Mouse (Mus musculus): ENCODE results near the gene Dpysl4.

Gene Dpysl4

DNA sequence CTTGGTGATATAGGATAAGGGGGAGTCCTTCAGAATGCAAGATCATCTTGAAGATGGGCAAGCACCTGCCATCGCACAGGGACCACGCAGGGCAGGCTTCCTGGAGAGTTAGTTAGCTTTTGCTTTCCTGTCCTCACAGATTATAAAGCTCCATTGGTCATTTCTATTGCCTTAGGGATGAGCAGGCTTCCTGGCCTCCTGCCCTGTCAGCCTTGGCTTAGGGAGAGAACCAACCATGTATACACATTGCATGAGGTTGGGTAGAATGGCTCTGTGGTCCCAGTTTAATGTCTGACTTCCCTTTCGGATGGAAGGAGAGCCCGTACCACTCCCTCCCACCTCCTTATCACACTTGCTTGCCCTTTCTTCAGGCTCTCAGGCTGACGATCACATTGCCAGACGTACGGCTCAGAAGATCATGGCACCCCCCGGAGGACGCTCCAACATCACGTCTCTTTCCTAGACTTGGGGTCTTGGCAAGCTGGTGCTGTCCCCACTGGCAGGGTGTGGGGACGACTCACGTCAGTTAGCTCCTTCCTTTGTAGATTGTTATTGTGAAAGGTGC, 14.8 kb downstream of the Dpysl4 start:
- peak; percentile 54 to 68 for DNase-seq

DNA sequence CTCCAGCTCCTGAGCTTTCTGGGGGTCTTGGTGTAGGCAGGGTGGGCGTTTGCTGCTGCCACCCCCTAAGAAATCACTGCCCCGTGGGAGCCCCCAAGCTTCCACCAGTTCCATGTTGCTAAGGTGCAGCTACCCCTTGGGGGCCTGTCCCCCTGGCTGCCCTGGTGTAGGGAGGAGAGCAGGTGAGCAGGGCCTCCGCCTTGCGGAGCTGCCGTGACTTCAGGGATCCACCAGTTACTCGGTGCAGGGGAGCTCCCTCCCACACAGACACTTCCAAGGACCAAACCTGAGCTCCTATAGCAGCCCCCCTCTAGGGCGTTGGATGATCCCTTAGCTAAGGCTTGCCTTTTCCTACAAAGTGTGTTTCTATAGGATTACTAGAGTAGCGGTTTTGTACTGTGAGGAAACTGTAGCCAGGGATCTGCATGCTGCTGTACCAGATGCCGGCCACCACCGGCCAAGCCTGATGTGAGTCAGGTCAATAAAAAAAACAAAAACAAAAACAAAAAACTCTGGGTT, 15.5 kb downstream of the Dpysl4 start:
- DNase-seq, result peak; percentile 37 to 48

DNA sequence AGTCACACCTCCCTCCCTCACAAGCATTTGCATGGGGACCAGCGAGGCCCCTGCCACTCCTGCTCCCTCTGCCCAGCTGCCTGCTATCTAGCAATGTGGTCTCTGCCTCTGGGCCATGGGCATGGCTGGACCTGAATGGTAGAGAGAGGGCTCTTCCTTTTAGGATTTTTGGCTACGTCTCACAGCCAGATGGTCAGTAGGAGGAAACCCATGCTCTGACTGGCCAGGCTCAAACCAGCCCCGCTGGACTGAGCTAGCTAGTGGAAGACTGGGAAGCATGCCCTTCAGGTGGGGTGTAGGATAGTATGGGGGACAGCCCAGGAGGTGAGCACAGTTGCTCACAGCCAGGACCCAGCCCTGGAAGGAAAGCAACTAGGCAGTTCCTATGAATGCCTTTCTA, 16.0 kb downstream of the Dpysl4 start:
- DNase-seq, result peak; percentile 83 to 88

DNA sequence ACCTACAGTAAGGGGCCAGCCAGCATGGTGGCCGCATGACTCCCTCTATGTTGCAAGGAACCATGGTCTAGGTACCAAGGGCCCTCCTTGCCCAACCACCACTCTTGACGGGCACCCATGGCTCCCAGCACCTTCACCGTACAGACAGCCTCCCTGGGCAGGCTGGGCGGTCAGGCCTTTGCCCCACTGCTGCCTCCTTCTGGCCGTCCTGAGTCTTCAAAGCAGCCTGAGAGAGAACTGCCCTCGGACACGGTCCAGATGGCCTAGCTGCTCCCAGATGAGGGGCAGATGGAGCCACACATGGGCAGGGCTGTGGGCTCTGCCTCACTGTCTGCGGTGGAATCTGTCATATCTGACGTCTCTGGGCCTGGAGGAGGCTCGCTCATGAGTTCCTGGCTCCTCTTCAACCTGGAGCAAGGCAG, 18.2 kb downstream of the Dpysl4 start:
- DNase-seq, result peak; percentile 67 to 74

DNA sequence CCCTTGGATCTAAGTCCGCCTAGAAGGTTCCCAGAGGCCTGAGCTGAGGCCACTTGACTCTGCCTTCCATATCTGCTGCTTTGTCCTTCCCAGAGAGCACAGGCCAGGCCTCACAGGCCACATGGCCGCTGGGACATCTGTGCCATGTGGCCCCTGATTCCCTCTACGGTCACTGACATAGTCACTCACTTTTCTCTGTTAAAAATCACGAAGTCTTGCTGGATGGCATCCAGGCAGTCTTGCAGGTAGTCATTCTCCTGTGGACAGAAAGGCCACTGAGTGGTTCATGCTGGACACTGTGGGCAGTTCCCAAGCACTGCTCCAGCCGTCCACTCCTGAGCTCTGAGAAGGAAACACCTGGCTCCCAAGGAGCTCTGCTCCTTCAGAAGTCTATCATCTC, 19.3 kb downstream of the Dpysl4 start:
- peak; percentile 45 to 51 for DNase-seq

DNA sequence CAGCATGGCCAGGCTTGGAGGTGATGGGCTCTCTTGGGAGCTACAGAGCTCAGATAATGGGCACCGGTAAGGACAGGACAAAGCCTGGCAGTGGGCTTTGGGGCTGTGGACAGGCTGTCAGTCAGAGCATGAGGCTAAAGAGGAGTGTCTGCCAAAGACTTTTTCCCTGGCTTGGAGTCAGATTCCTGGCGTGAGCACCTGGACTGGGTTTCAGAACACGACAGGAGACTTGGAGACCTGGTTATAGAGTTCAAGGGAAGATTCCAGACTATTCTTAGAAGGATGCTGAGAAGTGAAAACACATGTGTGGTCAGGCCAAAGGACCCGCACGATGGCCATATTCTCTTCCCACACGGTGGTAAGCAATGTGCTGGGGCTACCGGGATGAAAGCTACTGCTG, 19.9 kb downstream of the Dpysl4 start:
- DNase-seq, result peak; percentile 92 to 93

DNA sequence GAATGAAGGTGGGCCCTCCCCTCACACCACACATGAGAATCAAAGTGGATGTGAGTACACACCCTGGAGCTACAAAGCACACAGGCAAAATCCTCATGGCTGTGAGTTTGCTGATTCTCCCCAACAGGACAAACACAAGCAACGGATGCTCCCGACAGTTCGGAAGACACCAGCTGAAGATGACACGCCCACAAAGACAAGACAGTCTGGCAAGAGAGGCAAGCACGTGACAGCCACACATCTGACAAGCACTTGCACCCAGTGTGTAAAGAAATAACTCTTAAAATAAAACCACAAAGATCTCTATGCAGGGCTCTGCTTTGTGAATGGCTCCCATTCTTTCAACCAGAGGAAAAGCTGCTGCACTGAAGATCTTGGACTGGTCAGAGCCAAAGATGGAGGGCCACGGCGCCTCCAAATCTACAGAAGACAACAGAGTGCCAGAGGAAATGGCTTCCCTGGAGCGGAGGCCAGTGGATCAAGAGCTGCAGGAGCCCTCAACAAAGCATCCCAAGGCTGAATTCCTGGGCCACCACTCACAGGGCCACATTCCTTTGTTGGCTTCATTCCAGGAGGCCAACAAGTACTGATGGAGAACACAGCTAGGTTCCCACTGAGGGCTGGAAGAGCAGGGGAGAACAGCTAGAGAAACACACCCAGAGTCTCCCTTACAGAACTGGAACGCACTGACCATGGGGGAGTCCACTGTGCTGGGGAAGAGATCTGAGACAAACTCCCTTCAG, 22.3 kb downstream of the Dpysl4 start:
- DNase-seq, result peak in 1 of 2 experiments; percentile 18

DNA sequence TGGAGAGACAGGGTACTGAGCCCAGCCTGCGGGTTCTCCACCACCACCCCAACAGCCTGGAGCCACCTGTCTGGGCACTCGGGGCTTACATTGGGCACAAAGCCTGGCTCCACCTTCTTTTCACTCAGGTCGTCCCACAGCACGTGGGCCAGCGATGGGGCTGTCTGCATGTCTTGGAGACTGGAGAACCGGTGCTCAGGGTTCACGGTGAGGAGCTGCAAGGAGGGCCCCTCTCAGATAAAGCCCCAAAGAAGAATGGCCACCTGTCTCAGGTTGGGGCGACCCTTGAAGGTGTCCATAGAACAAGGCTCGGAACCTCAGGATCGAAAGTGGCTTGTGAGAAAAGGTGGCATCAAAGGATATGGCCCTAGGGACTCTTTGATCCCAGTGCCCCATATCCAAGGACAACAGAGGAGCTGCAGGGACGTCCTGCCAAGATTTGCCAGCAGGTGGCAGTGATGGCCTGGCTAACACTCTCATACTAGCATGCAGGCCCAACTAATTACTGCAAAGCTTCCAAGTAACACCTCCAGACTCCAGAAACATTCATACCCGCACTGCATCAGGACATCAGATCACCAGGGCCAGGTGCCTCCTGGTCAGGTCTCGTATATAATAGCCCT, 33.5 kb downstream of the Dpysl4 start:
- peak; percentile 95 to 96 for DNase-seq

DNA sequence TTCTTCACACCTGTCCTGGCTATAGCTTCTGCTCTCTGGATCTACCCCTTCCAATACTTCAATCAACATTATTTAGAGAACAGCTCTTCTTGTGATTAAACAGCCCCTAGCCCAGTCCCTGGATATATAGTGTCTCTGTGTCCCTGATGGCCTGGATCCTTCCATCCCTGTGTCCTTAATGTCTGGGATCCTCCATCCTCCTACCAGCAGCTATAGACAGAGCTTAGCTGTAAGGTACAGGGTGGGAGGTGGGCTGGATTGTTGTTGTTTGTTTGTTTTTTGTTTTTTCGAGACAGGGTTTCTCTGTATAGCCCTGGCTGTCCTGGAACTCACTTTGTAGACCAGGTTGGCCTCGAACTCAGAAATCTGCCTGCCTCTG, 34.0 kb downstream of the Dpysl4 start:
- no peak for DNase-seq

DNA sequence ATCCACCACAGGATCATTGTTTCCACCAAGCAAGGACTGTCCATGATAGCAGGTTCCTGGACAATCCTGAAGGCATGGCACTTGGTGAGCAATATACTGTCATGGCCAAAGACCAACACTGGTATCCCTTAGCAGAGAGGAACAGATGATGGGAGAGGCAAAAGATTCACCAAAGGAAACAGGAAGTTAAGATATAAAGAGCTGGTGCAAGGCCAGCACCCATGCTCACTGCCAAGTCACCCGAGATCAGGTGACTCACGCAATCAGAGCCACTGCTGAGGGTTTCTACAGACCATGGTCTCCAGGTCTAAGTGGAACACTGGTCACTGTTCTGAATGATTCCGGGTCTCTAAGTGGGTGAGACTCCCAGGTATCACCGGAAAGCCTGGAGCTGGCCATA, 40.1 kb downstream of the Dpysl4 start:
- DNase-seq, result no peak

DNA sequence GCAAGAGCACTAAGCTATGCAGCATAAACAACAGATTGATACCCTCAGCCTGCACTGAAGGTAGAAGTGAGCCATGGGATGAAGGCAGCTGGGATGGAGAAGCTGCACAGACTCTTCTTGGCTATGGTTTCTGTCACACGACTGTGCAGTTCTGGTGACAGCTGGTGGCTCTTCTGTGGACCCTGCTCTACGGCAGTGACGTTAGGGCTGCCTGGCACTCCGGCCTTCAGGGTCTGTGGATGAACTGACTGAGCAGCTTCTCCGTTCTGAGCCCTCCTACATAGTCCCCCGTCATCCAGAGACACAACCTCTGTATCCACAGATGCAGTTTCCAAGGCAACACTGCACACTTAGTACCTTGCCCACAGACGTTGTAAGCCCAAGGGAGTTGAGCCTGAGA, 40.7 kb downstream of the Dpysl4 start:
- no peak for DNase-seq

DNA sequence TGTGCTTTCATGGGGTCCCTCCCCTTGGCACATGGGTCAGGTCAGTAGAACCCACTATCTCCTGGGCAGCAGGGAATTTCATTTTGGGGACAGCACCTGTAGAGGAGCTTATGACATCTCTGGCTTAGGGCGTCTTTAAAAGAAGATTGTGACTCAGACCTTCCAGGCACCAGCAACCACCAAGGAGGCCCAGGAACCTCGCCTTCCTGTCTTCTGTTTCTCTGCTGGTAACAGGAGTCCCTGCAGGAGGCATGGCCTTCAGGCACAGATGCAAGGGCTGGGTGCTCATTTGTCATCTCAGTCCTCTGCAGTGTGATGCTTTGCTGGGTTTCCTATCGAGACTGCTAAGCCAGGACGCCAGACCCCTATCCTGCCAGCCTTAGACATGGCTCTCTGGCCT, 43.2 kb downstream of the Dpysl4 start:
- no peak for DNase-seq

DNA sequence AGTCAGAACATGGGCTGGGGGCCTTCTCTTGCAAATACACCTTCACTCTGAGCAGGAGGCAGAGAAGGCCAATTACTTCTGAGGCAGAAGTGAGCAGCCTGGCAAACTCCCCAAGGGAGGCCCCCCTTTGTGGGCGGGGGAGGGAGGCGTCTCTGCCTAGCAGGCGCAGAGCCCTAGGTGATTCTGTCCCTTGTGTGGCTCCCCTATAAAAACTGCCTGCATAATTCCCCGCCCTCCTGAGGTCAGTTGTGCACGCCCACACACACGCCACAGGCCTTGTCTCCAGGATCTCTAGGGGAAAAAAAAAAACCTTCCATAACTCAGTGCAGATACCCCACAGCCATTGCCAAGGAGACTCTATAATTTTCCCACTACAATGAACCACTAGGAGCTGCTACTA, 44.6 kb downstream of the Dpysl4 start:
- DNase-seq, result no peak

DNA sequence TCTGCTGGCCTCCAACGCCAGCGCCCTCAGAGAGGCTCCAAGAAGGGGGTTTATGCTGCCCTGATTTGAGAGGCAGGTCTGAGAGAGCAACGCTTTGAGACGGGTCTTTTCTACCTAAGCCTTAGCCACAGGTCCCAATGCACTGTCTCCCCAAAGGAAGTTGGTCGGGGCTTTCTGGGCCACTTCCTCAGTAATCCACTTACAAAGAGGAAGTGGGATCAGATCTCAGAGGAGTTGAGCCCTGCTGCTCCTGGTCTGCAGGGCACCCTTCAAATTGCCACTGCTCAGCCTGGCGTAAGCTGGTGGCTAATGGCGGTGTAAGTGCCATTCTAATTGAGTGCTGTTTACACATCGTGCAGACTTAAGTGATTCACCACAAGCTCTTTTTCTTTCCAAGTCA, 45.7 kb downstream of the Dpysl4 start:
- no peak for DNase-seq

DNA sequence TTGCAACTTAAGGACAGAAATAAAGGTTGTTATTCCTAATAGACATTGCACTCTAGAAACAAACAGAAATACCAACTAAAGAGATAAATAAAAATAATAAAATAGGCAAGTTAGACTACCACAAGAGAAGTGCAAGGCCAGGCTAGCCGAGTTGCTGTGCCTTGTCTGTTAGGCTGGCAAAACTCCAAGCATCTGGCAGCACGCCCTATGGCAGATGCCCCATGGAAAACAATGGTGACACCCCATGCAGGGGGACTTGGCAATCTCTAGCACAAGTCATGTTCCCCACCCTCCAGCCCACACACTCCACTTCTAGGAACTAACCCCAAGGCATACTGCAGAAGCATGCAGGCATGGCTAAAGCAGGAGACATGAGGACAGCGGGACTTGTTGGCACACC, 47.6 kb downstream of the Dpysl4 start:
- DNase-seq, result peak; percentile 84 to 89

DNA sequence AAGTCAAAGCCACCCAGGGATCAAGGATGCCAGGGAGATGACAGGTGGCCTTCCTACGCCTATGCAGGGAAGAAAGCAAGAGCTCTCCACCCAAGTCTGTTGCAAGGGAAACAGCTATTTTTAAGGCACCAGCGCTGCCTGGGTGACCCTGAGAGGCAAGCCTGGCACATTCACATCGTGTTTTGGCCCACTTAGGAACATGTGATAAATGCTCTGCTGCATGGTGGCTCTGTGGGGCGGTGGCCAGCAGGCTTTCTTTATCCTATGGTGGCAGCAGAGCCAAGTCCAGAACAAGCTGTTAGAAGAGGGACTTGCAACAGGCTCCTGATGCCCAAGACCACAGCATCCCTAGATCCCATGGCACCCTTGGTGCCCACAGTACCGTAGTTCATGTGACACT, 49.4 kb downstream of the Dpysl4 start:
- DNase-seq, result peak; percentile 21 to 36

DNA sequence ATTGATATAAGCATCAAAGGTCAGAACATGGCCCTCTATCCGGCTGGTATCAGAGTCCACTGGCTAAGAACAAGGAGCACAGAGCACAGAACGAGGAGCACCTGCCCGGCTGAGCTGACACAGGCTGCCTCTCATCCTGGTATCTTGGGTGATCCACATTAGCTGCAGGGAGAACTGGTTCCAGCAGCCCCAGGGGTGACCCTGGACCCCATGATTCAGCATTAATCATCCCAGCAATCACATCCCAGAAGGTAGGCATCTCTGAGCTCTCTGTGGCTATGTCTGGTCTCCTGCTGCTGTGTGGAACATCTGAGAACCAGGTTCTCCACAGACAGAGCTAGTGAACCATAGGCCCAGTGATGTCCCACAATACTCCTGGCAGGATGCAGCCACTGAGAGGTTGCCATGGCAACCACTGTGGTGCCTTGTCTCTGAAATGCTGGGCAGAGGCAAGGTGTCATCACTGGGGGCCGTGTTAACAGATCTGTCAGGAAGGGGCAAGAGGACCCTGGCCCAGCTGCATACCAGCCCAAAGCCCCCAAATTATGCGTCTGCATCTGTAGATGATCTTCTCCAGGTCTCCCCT, 51.2 kb downstream of the Dpysl4 start:
- peak; percentile 23 to 38 for DNase-seq

DNA sequence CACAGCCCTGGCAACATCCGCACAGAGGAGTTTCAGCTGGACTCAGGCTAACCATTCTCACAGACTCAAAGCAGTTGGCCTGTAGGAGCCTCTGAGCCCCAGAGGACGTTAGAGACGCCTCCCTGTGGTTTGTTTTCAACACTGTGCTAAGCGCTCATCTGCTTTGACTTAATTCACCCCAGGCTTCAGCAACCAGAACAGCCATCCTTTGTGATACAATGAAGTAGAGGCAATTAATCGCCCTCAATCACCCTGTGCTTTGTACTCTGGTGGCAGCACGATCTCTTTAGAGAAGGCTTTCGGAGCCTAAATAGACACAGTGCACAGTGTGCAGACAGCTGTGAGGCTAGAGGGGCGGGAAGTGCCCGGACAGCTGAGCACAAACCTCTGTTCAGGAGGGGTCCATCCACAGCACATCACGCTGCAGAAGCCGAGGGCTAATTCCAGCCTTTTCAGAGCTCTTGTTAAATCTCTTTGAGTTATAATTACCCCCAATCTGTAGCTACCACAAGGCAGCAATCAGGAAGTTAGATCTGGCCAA, 54.2 kb downstream of the Dpysl4 start:
- no peak for DNase-seq

DNA sequence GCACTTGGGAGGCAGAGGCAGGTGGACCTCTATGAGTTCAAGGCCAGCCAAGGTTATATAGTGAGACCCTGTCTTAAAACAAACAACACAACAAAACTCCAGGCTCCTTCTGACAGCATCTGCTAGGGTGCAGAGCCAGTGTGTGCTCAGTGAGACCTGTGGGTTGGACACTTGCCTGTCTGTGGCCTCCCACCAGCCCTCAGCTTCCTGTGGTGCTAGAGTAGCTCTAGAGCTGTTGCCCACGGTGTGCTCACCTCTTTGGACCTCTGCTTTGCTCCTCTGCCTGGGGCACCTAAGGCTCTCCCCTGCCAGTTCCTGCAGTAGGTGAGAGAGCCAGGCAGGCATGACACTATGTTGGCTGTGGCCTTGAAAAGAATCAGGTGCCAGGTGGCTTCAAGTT, 58.0 kb downstream of the Dpysl4 start:
- no peak for DNase-seq

DNA sequence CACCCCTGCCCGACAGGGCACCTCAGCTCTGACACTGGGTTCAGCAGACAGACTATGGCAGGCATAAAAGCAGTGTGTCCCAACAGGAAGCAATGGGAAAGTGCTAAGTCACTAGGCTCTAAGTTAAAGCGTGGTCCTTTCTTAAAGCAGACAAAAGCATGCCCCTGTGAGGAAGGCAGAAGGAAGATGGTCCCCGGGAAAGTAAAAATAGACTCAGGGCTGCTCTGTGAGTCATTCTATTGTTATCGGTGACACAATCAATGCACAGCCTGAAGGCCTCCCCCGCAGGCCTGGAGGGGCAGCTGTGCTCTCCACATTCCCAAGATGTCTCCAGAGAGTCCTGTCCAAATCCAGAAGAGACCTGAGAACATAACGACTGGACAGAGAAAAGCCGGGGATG, 60.1 kb downstream of the Dpysl4 start:
- no peak for DNase-seq

DNA sequence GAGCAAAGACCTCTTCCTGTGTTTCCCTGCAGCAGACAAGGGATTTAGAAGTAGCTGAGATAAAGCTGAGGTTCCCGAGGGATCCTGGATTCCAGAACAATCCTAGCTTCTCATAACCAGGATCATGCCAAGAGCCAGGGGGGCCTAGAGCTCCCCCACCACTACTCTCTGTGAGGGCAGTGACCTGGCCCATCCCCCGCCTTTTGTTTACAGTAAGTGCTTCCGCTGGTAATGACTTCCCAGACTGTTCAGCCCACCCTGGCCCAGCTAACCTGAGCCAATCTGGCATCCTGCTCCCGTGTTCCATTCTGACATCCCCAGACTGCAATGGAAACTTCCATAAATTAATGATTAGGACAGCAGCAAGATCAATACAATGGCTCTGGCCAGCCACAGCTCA, 61.6 kb downstream of the Dpysl4 start:
- DNase-seq, result no peak

DNA sequence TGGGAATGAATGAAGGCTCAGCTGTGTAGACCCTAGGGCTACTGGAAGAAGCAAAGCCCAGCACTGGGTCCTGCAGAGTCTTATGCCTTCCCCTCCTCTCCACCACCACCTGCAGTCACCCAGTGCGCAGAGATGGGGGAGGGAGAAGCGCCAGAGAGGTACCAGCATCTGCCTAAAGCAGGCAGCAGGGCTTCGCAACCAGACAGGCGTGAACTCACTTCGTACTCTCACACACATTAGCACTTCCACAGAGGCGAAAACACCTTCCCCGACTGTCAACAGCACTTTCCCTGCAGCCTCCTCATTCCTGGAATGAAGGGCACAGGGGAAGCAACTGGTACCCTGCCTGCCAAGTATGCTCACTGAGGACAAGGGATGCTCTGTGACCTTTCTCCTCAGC, 63.6 kb downstream of the Dpysl4 start:
- no peak for DNase-seq

DNA sequence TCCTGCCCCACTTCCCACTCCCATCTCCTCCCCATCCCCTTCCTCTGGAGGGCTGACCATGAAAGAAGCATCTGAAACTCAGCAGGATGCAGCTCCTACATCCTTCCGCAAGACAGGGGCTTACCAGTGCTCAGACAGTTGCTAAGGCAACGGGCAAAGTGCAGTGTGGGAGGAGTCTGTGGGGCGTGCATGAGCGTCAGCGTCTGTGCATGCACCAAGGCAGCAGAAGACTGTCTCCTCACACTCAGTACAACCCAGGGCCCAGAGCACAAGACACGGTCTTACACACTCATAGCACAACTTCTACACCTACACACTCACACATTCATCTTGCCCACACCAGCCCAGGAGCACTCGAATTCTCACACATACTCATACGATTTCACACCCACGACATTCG, 65.3 kb downstream of the Dpysl4 start:
- DNase-seq, result no peak

Measured in cerebellum, postnatal 25 days (tissue).